Mouse (Mus musculus): ENCODE data around the gene Sdhd. TPM values are rescaled to one million over a fixed set of nuclear protein-coding genes. Genes with fewer than 3 reads are reported as not detected.

Gene Sdhd
- polyA plus RNA-seq, 1 experiment: 141 TPM

DNA sequence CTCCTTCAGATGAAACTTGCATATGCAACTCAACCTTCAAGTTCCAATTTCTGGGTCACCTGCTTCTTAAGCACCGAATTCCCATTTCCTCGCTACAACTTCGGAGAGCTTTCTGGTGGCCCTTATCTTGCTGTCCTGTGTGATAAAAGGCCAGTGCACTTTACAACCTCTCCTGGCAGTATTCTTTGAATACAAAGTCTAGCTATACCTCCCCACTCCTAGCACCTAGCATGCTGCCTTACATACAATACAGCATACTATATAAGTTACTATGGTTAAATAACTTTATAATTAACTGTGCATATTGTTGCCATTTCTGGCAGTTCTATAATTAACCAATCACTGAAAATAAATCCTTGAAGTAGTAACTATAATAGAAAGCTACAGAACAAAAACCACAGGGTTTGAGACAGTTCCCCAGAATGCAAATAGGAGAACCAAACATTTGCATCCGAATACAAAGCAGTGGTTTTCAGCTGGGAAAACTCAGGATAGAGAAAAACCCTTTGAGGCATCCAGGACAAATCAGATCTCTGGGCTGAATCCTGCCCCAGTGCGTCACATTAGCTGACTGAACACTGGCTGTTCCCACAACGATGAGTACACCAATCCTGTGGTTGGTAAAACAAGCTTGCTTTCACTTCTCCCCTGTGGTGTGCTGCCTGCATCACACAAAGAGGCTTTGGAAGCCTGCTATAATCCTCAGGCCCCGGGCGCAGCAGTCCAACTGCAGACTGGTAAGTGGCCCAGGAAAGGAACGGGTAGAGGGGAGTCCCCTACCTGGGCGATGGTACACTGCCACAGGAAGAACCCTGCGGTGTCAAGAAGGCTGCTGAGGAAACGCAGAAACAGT is 49.1 kb downstream of the Sdhd start, which contains the start of gene Il18:
Il18 (plus strand) TSS at position 587 of the 853 bp plus-strand sequence.
- TF ChIP-seq CTCF (IDR thresholded peaks at IDR 0.05; ENCODE audit: borderline replicate concordance, extremely low read depth, insufficient read depth, insufficient read length) (no peak), POLR2A (IDR thresholded peaks at IDR 0.05; ENCODE audit: borderline replicate concordance, extremely low read depth, insufficient read depth, insufficient read length, poor library complexity, severe bottlenecking) (peak; percentile 17; the same call in 1 of the 2 replicates)
- DNase-seq (ENCODE audit: low read depth): peak; percentile 96

DNA sequence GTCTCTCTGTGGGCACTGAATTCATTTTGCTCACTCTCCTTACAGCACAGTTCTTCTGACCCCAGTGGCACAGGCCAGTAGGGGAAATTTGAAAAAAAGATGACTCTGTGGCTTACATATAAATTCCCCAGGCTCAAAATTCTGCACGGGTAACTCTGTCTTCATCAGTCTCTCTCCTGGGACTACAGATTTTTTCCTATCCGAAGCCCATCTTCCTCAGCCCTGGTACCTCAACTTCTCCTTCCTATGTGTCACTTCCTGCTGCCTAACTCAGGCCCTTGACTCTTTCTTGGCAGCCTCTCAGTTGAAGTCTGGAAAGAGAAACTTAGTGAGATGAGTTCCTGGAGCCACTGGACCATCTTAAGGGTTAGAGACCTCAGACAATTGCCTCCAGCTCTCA is 50.1 kb downstream of the Sdhd start:
- no peak for TF ChIP-seq POLR2A (IDR thresholded peaks at IDR 0.05; ENCODE audit: borderline replicate concordance, extremely low read depth, insufficient read depth, insufficient read length, poor library complexity, severe bottlenecking)
- no peak for TF ChIP-seq CTCF (IDR thresholded peaks at IDR 0.05; ENCODE audit: borderline replicate concordance, extremely low read depth, insufficient read depth, insufficient read length)
- no peak for DNase-seq (ENCODE audit: low read depth)

DNA sequence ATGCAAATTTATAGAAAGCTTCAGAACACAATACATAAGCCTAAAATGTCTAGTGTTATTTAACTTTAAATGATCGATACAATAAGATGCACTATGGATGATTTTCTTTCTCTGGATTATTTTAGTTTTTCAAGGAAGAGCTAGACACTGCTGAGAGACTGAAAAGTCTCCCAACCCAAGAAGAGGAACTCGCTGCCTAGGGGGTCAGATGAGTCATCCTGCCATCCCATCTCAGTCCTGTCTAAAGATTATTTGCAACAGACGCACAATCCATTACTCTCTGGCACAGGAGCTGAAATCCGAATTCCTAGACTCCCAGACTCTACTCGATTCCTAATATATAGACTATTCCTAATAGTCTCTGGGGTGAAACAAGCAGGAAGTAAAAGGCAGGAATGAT is 51.4 kb downstream of the Sdhd start:
- TF ChIP-seq CTCF (IDR thresholded peaks at IDR 0.05; ENCODE audit: borderline replicate concordance, extremely low read depth, insufficient read depth, insufficient read length): no peak
- TF ChIP-seq POLR2A (IDR thresholded peaks at IDR 0.05; ENCODE audit: borderline replicate concordance, extremely low read depth, insufficient read depth, insufficient read length, poor library complexity, severe bottlenecking): no peak
- no peak for DNase-seq (ENCODE audit: low read depth)

DNA sequence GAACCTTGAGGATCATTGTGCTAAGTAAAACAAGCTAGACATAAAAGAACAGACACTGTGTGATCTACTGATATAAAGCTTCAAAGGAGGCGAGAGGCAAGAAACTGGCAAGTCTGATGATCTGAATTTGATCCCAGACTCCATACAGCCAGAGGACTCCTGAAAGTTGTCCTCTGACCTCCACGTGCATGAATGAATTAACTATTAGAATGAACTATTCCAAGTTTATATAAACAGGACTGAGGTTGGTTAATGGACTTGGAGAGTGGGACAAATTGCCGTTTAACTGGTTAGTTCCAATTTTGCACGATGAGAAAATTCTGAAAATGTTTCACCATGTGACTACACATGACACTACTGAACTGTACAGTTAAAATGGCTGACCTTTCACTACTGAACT is 54.7 kb downstream of the Sdhd start:
- TF ChIP-seq CTCF (IDR thresholded peaks at IDR 0.05; ENCODE audit: borderline replicate concordance, extremely low read depth, insufficient read depth, insufficient read length): no peak
- TF ChIP-seq POLR2A (IDR thresholded peaks at IDR 0.05; ENCODE audit: borderline replicate concordance, extremely low read depth, insufficient read depth, insufficient read length, poor library complexity, severe bottlenecking): no peak
- no peak for DNase-seq (ENCODE audit: low read depth)

DNA sequence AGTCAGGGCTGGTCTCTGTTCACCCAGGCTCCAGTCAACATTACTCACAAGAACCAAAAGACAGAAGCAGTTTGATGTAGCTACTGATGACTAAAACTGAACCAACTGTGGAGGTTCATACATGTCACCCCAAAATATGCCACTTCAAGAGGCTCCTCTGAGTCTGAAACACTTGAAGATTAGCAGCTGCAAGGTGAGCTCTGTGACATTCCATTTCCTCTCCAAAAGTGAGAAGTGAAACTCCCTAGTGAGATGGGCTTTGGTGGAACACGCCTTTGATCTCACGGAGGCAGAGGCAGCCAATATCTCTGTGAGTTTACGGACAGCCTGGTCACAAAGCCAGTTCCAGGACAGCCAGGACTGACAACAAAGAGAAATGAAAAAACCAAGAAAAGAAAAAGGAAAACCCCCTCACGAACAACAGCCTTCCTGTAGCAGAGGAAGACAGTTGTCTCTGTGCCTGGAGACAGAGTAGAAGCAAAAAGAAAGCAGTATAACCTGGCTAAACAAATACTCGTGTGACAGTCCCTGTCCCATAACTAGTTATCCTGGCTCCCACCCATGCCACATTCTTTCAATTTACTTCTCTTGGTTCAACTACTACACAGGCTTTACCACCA is 55.6 kb downstream of the Sdhd start:
- TF ChIP-seq CTCF (IDR thresholded peaks at IDR 0.05; ENCODE audit: borderline replicate concordance, extremely low read depth, insufficient read depth, insufficient read length) (no peak), POLR2A (IDR thresholded peaks at IDR 0.05; ENCODE audit: borderline replicate concordance, extremely low read depth, insufficient read depth, insufficient read length, poor library complexity, severe bottlenecking) (no peak)
- no peak for DNase-seq (ENCODE audit: low read depth)

Other genes with a start within 250 kb of the Sdhd start
- 0.38 and 0.51 TPM in 2 replicates for gene Plet1, start 109.3 kb downstream of the Sdhd start, polyA plus RNA-seq (2012; rRNA removed)
- 73.9 and 77.3 TPM in 2 replicates for gene Pts, start 75.1 kb downstream of the Sdhd start, polyA plus RNA-seq (2012; rRNA removed)
- 13.0 and 13.2 TPM in 2 replicates for gene Il18, start 49.0 kb downstream of the Sdhd start, polyA plus RNA-seq (2012; rRNA removed)
- 0.26 and 0.37 TPM in 2 replicates for gene Bco2, start 48.6 kb downstream of the Sdhd start, polyA plus RNA-seq (2012; rRNA removed)
- not detected in 2 replicates for gene Tex12, start 42.5 kb downstream of the Sdhd start, polyA plus RNA-seq (2012; rRNA removed)
- 302 and 372 TPM in 2 replicates for gene Timm8b, start 98 bp upstream of the Sdhd start, polyA plus RNA-seq (2012; rRNA removed)
- gene Pih1d2, start 13.5 kb upstream of the Sdhd start, polyA plus RNA-seq (2012; rRNA removed): 4.6 and 5.1 TPM in 2 replicates
- 18.4 and 21.5 TPM in 2 replicates for gene Nkapd1, start 13.7 kb upstream of the Sdhd start, polyA plus RNA-seq (2012; rRNA removed)
- gene Dlat, start 56.0 kb upstream of the Sdhd start, polyA plus RNA-seq (2012; rRNA removed): 25.4 and 32.9 TPM in 2 replicates
- 29.9 and 40.6 TPM in 2 replicates for gene Dixdc1, start 135.7 kb upstream of the Sdhd start, polyA plus RNA-seq (2012; rRNA removed)
- gene 2310030G06Rik, start 142.7 kb upstream of the Sdhd start, polyA plus RNA-seq (2012; rRNA removed): 1.2 and 1.7 TPM in 2 replicates
- 5.7 and 6.1 TPM in 2 replicates for gene Cryab, start 147.5 kb upstream of the Sdhd start, polyA plus RNA-seq (2012; rRNA removed)
- 1.3 and 1.8 TPM in 2 replicates for gene Hspb2, start 148.5 kb upstream of the Sdhd start, polyA plus RNA-seq (2012; rRNA removed)
- 8.0 and 8.3 TPM in 2 replicates for gene Fdxacb1, start 164.4 kb upstream of the Sdhd start, polyA plus RNA-seq (2012; rRNA removed)
- 52.4 and 53.9 TPM in 2 replicates for gene Alg9, start 171.2 kb upstream of the Sdhd start, polyA plus RNA-seq (2012; rRNA removed)
- gene 1110032A03Rik, start 171.7 kb upstream of the Sdhd start, polyA plus RNA-seq (2012; rRNA removed): 46.5 and 50.1 TPM in 2 replicates
- 32.2 and 38.5 TPM in 2 replicates for gene Ppp2r1b, start 241.5 kb upstream of the Sdhd start, polyA plus RNA-seq (2012; rRNA removed)

Data from brain, embryonic 14.5 days (tissue).